Comparison of ENCODE assay signal across 12 mouse cellular contexts in the genomic region with DNA sequence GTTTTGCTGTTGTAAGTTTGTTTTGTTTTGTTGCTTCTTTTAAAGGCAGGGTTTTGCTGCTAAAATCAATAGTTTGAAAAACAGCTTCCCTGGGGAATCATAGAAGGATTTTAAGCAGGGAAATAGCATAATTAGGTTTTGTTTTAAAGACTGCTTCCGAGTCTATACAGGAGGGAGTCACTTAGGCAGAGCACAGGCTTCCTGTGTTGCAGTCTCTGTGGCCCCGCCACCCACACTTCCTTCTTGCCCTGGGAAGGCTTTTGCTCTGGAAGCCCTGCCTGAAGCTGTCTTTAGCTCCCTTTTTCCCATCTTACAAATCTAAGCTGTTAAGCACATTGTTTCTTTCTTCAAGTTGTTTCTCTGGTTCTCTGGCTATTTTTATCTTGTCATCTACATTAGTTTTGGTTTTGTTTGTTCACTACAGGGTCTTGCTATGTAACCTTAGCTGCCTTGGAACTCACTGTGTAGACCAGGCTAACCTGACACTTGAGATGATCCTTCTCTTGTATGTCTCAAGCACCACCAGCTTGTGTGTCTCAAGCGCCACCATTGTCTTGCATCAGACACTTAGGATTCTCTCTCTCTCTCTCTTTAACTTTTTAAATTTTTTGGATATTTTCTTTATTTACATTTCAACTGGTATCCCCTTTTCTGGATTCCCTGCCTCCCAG. TPM values are rescaled to one million over a fixed set of nuclear protein-coding genes. Genes with fewer than 3 reads are reported as not detected.
DNase-seq lines count a peak whose midpoint lies in the region; ATAC-seq and TF ChIP-seq lines count a peak whose summit lies in the region.
"Had no signal": no experiment of that assay in that cellular context is flagged by ENCODE, and none has a peak within 500 bp of the region (broad histone marks: within the 10 kb centered on the region; RNA-seq: fewer than 3 reads in every experiment).

No protein-coding gene starts in this region.

- no peak overlapping the region for H3K4me3 ChIP-seq in thymus, adult 2 months (ENCODE audit: control insufficient read depth, insufficient read depth, low read length)
- no peak overlapping the region; the same call in 1 of the 2 replicates for H3K4me3 ChIP-seq in liver, embryonic 15.5 days (replicated peaks)
- no peak overlapping the region for H3K4me3 ChIP-seq in forebrain, embryonic 15.5 days
- H3K4me3 ChIP-seq: lung, embryonic 15.5 days had no signal

- TF ChIP-seq POLR2A in thymus, adult 2 months (IDR thresholded peaks at IDR 0.05; ENCODE audit: control insufficient read depth, extremely low read depth, insufficient read depth, low read length, poor library complexity), result no peak

- 56% methylated on average over 3 of the region's 3 CpGs for WGBS in thymus, adult 2 months
- 40% methylated on average over 3 of the region's 3 CpGs for WGBS in liver, embryonic 15.5 days (ENCODE audit: insufficient replicate concordance)
- WGBS in forebrain, embryonic 15.5 days, result 62% methylated on average over 3 of the region's 3 CpGs

- H3K4me1 ChIP-seq in thymus, adult 2 months (replicated peaks; ENCODE audit: control insufficient read depth, insufficient read depth, low read length), result no peaks in the 10 kb centered on the region
- peaks cover 27% of the 10 kb centered on the region for H3K4me1 ChIP-seq in liver, embryonic 15.5 days (replicated peaks)
- H3K4me1 ChIP-seq in forebrain, embryonic 15.5 days, result no peaks in the 10 kb centered on the region
- H3K4me1 ChIP-seq: lung, embryonic 15.5 days had no signal

- no peaks in the 10 kb centered on the region for H3K27me3 ChIP-seq in thymus, adult 2 months (ENCODE audit: control insufficient read depth, insufficient read depth, low read length)
- H3K27me3 ChIP-seq in liver, embryonic 15.5 days, result no peaks in the 10 kb centered on the region
- H3K27me3 ChIP-seq in forebrain, embryonic 15.5 days, result no peaks in the 10 kb centered on the region
- H3K27me3 ChIP-seq: lung, embryonic 15.5 days had no signal

- peak; percentile 29 for DNase-seq in adrenal gland, postnatal 14 days
- DNase-seq in adrenal gland, postnatal 25 days, result no peak
- DNase-seq in thymus, adult 2 months, result peak; percentile 3
- DNase-seq in thymus, postnatal 0 days (ENCODE audit: low spot score), result no peak
- DNase-seq in naive thymus-derived CD4-positive, alpha-beta T cell, adult 2 months (ENCODE audit: low read depth), result peak; percentile 22
- no peak for DNase-seq in spleen, adult 12 weeks (ENCODE audit: low spot score)
- DNase-seq: layer of hippocampus, postnatal 36 days had no signal

- no peak overlapping the region for H3K27ac ChIP-seq in thymus, adult 2 months (ENCODE audit: control insufficient read depth, insufficient read depth, low read length)
- H3K27ac ChIP-seq in liver, embryonic 15.5 days (replicated peaks), result peak overlapping the region; percentile 66
- H3K27ac ChIP-seq in forebrain, embryonic 15.5 days (replicated peaks), result no peak overlapping the region
- H3K27ac ChIP-seq: lung, embryonic 15.5 days had no signal

- H3K36me3 ChIP-seq in thymus, adult 2 months (ENCODE audit: control insufficient read depth, insufficient read depth, low read length), result no peaks in the 10 kb centered on the region
- no peaks in the 10 kb centered on the region for H3K36me3 ChIP-seq in liver, embryonic 15.5 days (replicated peaks)
- no peaks in the 10 kb centered on the region for H3K36me3 ChIP-seq in forebrain, embryonic 15.5 days
- H3K36me3 ChIP-seq: lung, embryonic 15.5 days had no signal

- H3K4me2 ChIP-seq in liver, embryonic 15.5 days, result peak overlapping the region; percentile 55
- H3K4me2 ChIP-seq in forebrain, embryonic 15.5 days (replicated peaks), result no peak overlapping the region
- H3K4me2 ChIP-seq: lung, embryonic 15.5 days had no signal

- ATAC-seq in liver, embryonic 15.5 days (ENCODE audit: insufficient read depth), result peak; percentile 72
- ATAC-seq in forebrain, embryonic 15.5 days (replicated peaks), result no peak
- ATAC-seq: forebrain, embryonic 16.5 days had no signal

- no peaks in the 10 kb centered on the region for H3K9me3 ChIP-seq in liver, embryonic 15.5 days (replicated peaks)
- H3K9me3 ChIP-seq in forebrain, embryonic 15.5 days, result no peaks in the 10 kb centered on the region
- H3K9me3 ChIP-seq: lung, embryonic 15.5 days had no signal

- H3K9ac ChIP-seq in liver, embryonic 15.5 days, result no peak overlapping the region
- H3K9ac ChIP-seq in forebrain, embryonic 15.5 days (replicated peaks), result no peak overlapping the region
- H3K9ac ChIP-seq: lung, embryonic 15.5 days had no signal

- no peak for TF ChIP-seq CTCF in thymus, adult 2 months (IDR thresholded peaks at IDR 0.05; ENCODE audit: borderline replicate concordance, control insufficient read depth, extremely low read depth, insufficient read depth, low read length, poor library complexity)

RNA-seq across cellular contexts. Expression of a gene that starts 18.5 kb away (rescaled TPM):
- total RNA-seq in adrenal gland, postnatal 14 days (2021), result 36.4 and 43.9 TPM in 2 replicates
- total RNA-seq in adrenal gland, postnatal 25 days (2021), result 26.9 and 37.9 TPM in 2 replicates
- 5.2 and 6.3 TPM in 2 replicates for polyA plus RNA-seq in thymus, adult 2 months (2012; rRNA removed)
- 0.75 and 0.91 TPM in 2 replicates for polyA plus RNA-seq in thymus, postnatal 0 days (2015; fragmentation: Nextera tagmentation; extraction: Ambion mirVana)
- 0.70 and 0.88 TPM in 2 replicates for polyA plus RNA-seq in liver, embryonic 15.5 days (2015; fragmentation: Nextera tagmentation; extraction: Ambion mirVana)
- 12.7 and 15.4 TPM in 2 replicates for polyA plus RNA-seq in forebrain, embryonic 15.5 days (2015; fragmentation: Nextera tagmentation; extraction: Ambion mirVana)

RNA-seq across cellular contexts. Expression of a gene that starts 28.9 kb away (rescaled TPM):
- 2.1 and 2.3 TPM in 2 replicates for total RNA-seq in adrenal gland, postnatal 14 days (2021)
- 4.5 and 5.7 TPM in 2 replicates for total RNA-seq in adrenal gland, postnatal 25 days (2021)
- polyA plus RNA-seq in thymus, adult 2 months (2012; rRNA removed), result not detected in 2 replicates
- 0.23 TPM in 1 of 2 replicates, not detected in the other for polyA plus RNA-seq in thymus, postnatal 0 days (2015; fragmentation: Nextera tagmentation; extraction: Ambion mirVana)
- 0.58 TPM in 1 of 2 replicates, not detected in the other for polyA plus RNA-seq in liver, embryonic 15.5 days (2015; fragmentation: Nextera tagmentation; extraction: Ambion mirVana)
- 0.56 and 0.81 TPM in 2 replicates for polyA plus RNA-seq in forebrain, embryonic 15.5 days (2015; fragmentation: Nextera tagmentation; extraction: Ambion mirVana)
- total RNA-seq: layer of hippocampus, postnatal 36 days had no signal

RNA-seq across cellular contexts. Expression of a gene that starts 34.5 kb away (rescaled TPM):
- 11.7 and 15.0 TPM in 2 replicates for total RNA-seq in adrenal gland, postnatal 14 days (2021)
- total RNA-seq in adrenal gland, postnatal 25 days (2021), result 11.9 and 15.4 TPM in 2 replicates
- 85.4 and 87.0 TPM in 2 replicates for polyA plus RNA-seq in thymus, adult 2 months (2012; rRNA removed)
- polyA plus RNA-seq in thymus, postnatal 0 days (2015; fragmentation: Nextera tagmentation; extraction: Ambion mirVana), result 26.9 and 29.3 TPM in 2 replicates
- 16.7 and 18.8 TPM in 2 replicates for polyA plus RNA-seq in liver, embryonic 15.5 days (2015; fragmentation: Nextera tagmentation; extraction: Ambion mirVana)
- 59.1 and 61.0 TPM in 2 replicates for polyA plus RNA-seq in forebrain, embryonic 15.5 days (2015; fragmentation: Nextera tagmentation; extraction: Ambion mirVana)

RNA-seq across cellular contexts. Expression of a gene that starts 34.7 kb away (rescaled TPM):
- 43.3 and 52.6 TPM in 2 replicates for total RNA-seq in adrenal gland, postnatal 14 days (2021)
- 50.5 and 58.9 TPM in 2 replicates for total RNA-seq in adrenal gland, postnatal 25 days (2021)
- polyA plus RNA-seq in thymus, adult 2 months (2012; rRNA removed), result 99.6 and 114 TPM in 2 replicates
- 18.9 and 21.1 TPM in 2 replicates for polyA plus RNA-seq in thymus, postnatal 0 days (2015; fragmentation: Nextera tagmentation; extraction: Ambion mirVana)
- 13.6 and 15.7 TPM in 2 replicates for polyA plus RNA-seq in liver, embryonic 15.5 days (2015; fragmentation: Nextera tagmentation; extraction: Ambion mirVana)
- 21.5 and 28.2 TPM in 2 replicates for polyA plus RNA-seq in forebrain, embryonic 15.5 days (2015; fragmentation: Nextera tagmentation; extraction: Ambion mirVana)

RNA-seq across cellular contexts. Expression of a gene that starts 40.2 kb away (rescaled TPM):
- total RNA-seq in adrenal gland, postnatal 14 days (2021), result 0.93 and 1.1 TPM in 2 replicates
- total RNA-seq in adrenal gland, postnatal 25 days (2021), result 0.55 TPM in 1 of 2 replicates, not detected in the other
- 1.00 and 1.0 TPM in 2 replicates for polyA plus RNA-seq in thymus, adult 2 months (2012; rRNA removed)
- polyA plus RNA-seq in thymus, postnatal 0 days (2015; fragmentation: Nextera tagmentation; extraction: Ambion mirVana), result 0.14 and 0.66 TPM in 2 replicates
- not detected in 2 replicates for polyA plus RNA-seq in liver, embryonic 15.5 days (2015; fragmentation: Nextera tagmentation; extraction: Ambion mirVana)
- polyA plus RNA-seq in forebrain, embryonic 15.5 days (2015; fragmentation: Nextera tagmentation; extraction: Ambion mirVana), result 4.3 and 6.7 TPM in 2 replicates
- total RNA-seq: heart, adult 18-20 months had no signal

Comparison
In these comparisons a context has a peak if more than half of its experiments do, and no peak if none do; other contexts are left out.
1. DNase-seq: peak in adrenal gland, postnatal 14 days (single experiment), thymus, adult 2 months (single experiment) and naive thymus-derived CD4-positive, alpha-beta T cell, adult 2 months (single experiment); none in adrenal gland, postnatal 25 days (single experiment), thymus, postnatal 0 days (single experiment) and spleen, adult 12 weeks (single experiment).